Mouse (Mus musculus) neural tube, embryonic 11.5 days (tissue): Measurements from ENCODE around the gene Vps8. TPM values are rescaled to one million over a fixed set of nuclear protein-coding genes. Genes with fewer than 3 reads are reported as not detected.

Experiments
- ATAC-seq: fragments of 200-750 bp; cut with Nextera tagmentation; 2 replicates; pipeline ENCODE4 v1.8.0; 2017; ENCODE audit warnings: moderate number of reproducible peaks, mild to moderate bottlenecking, moderate TSS enrichment, moderate library complexity; ENCODE audit not compliant: insufficient read depth, low FRiP score, low TSS enrichment
- DNase-seq: peaks from one replicate; pipeline ENCODE4 v3.0.0-alpha.2; 2015; ENCODE audit warnings: low spot score
- H3K27ac ChIP-seq: fragments of 300-500 bp; sonication (generic); 2 replicates; pipeline ENCODE4 v1.5.1; 2014; ENCODE audit warnings: low read depth, mild to moderate bottlenecking, low read length
- H3K27me3 ChIP-seq: fragments of 300-500 bp; sonication (generic); 2 replicates; pipeline ENCODE4 v1.6.1; 2014; ENCODE audit warnings: mild to moderate bottlenecking, low read length, mixed read lengths; ENCODE audit not compliant: control insufficient read depth, insufficient read depth
- H3K36me3 ChIP-seq: fragments of 300-500 bp; sonication (generic); 2 replicates; pipeline ENCODE4 v1.6.1; 2014; ENCODE audit warnings: mild to moderate bottlenecking, low read length, moderate library complexity, mixed read lengths; ENCODE audit not compliant: control insufficient read depth, insufficient read depth
- H3K4me1 ChIP-seq: fragments of 300-500 bp; sonication (generic); 2 replicates; pipeline ENCODE4 v1.6.1; 2014; ENCODE audit warnings: low read length, mixed read lengths; ENCODE audit not compliant: control insufficient read depth, insufficient read depth
- H3K4me2 ChIP-seq: fragments of 300-500 bp; sonication (generic); 2 replicates; pipeline ENCODE4 v1.6.1; 2014; ENCODE audit warnings: low read depth, mild to moderate bottlenecking, moderate library complexity
- H3K4me3 ChIP-seq: fragments of 300-500 bp; sonication (generic); 2 replicates; pipeline ENCODE4 v1.5.1; 2014; ENCODE audit warnings: low read depth, low read length
- H3K9ac ChIP-seq: fragments of 300-500 bp; sonication (generic); 2 replicates; pipeline ENCODE4 v1.6.1; 2014; ENCODE audit warnings: mild to moderate bottlenecking, low read length
- H3K9me3 ChIP-seq: fragments of 300-500 bp; sonication (generic); 2 replicates; pipeline ENCODE4 v1.6.1; 2016; ENCODE audit warnings: low read length; ENCODE audit not compliant: control insufficient read depth
- WGBS: fragments of 180-500 bp; shearing (Covaris S2); extraction: QIAGEN DNeasy Blood & Tissue Kit; methylation state at CpG from one replicate; pipeline ENCODE4 v1.1.7; 2014; 5-methylcytosine and 5-hydroxymethylcytosine counted together
- polyA plus RNA-seq: library from polyadenylated mRNA; unstranded; fragments of >200 nt; fragmentation: Nextera tagmentation; extraction: Ambion mirVana; gene quantifications from 2 replicates; pipeline ENCODE4 v1.2.1, GENCODE M21; 2014

The Vps8 gene
- polyA plus RNA-seq, 1 experiment from 2014 or later = 30.8 TPM

- no peaks in the 10 kb centered on the region for H3K27me3 ChIP-seq
- 70% methylated on average over 3 of the region's 3 CpGs for WGBS
- H3K9ac ChIP-seq = no peak overlapping the region
- H3K4me3 ChIP-seq = no peak overlapping the region
- no peaks in the 10 kb centered on the region; the same call in 1 of the 2 replicates for H3K36me3 ChIP-seq
- H3K9me3 ChIP-seq = no peaks in the 10 kb centered on the region
- ATAC-seq (no peak), DNase-seq (no peak)
- no peaks in the 10 kb centered on the region for H3K4me1 ChIP-seq
- no peak overlapping the region for H3K4me2 ChIP-seq
- H3K27ac ChIP-seq = no peak overlapping the region
Measured at GRCm38 (mm10) chr16:21497627-21498026, 74.7 kb downstream of the Vps8 start.

GRCm38 (mm10) chr16:21498984-21499383 is 76.1 kb downstream of the Vps8 start:
- Histone ChIP-seq H3K4me2 (no peak overlapping the region), H3K36me3 (no peaks in the 10 kb centered on the region; the same call in 1 of the 2 replicates)
- WGBS = 95% methylated on average over 4 of the region's 4 CpGs

GRCm38 (mm10) chr16:21499656-21500055 is 76.7 kb downstream of the Vps8 start:
- H3K4me2 ChIP-seq = no peak overlapping the region
- no peak overlapping the region for H3K27ac ChIP-seq
- H3K4me3 ChIP-seq = no peak overlapping the region
- H3K27me3 ChIP-seq = no peaks in the 10 kb centered on the region
- H3K9me3 ChIP-seq = no peaks in the 10 kb centered on the region
- H3K4me1 ChIP-seq = no peaks in the 10 kb centered on the region
- WGBS = 76% methylated on average over 7 of the region's 7 CpGs
- ATAC-seq = no peak
- no peak for DNase-seq
- H3K9ac ChIP-seq = no peak overlapping the region
- no peaks in the 10 kb centered on the region; the same call in 1 of the 2 replicates for H3K36me3 ChIP-seq

More at GRCm38 (mm10) chr16:21498984-21499383, 76.1 kb downstream of the Vps8 start:
- no peak for ATAC-seq
- Histone ChIP-seq H3K9ac (no peak overlapping the region), H3K4me3 (no peak overlapping the region), H3K4me1 (no peaks in the 10 kb centered on the region), H3K27me3 (no peaks in the 10 kb centered on the region), H3K9me3 (no peaks in the 10 kb centered on the region), H3K27ac (no peak overlapping the region)
- no peak for DNase-seq

GRCm38 (mm10) chr16:21518833-21519232 is 95.9 kb downstream of the Vps8 start:
- Histone ChIP-seq H3K36me3 (no peaks in the 10 kb centered on the region), H3K9me3 (no peaks in the 10 kb centered on the region), H3K27me3 (no peaks in the 10 kb centered on the region), H3K27ac (no peak overlapping the region), H3K4me1 (no peaks in the 10 kb centered on the region), H3K4me3 (no peak overlapping the region), H3K4me2 (no peak overlapping the region), H3K9ac (no peak overlapping the region)
- DNase-seq (no peak), ATAC-seq (no peak)
- 93% methylated on average over 9 of the region's 9 CpGs for WGBS

- Histone ChIP-seq H3K36me3 (no peaks in the 10 kb centered on the region), H3K4me2 (no peak overlapping the region), H3K27me3 (no peaks in the 10 kb centered on the region), H3K9ac (no peak overlapping the region), H3K4me1 (no peaks in the 10 kb centered on the region), H3K4me3 (no peak overlapping the region), H3K9me3 (no peaks in the 10 kb centered on the region), H3K27ac (no peak overlapping the region)
- DNase-seq (no peak), ATAC-seq (no peak)
Measured at GRCm38 (mm10) chr16:21519785-21520184, 96.9 kb downstream of the Vps8 start.

GRCm38 (mm10) chr16:21523738-21524137 is 100.8 kb downstream of the Vps8 start:
- DNase-seq = no peak
- H3K36me3 ChIP-seq = no peaks in the 10 kb centered on the region; the same call in 1 of the 2 replicates
- H3K27ac ChIP-seq = no peak overlapping the region
- no peaks in the 10 kb centered on the region for H3K4me1 ChIP-seq
- H3K4me3 ChIP-seq = no peak overlapping the region
- WGBS = 85% methylated on average over 4 of the region's 4 CpGs
- no peaks in the 10 kb centered on the region for H3K9me3 ChIP-seq
- H3K27me3 ChIP-seq = no peaks in the 10 kb centered on the region
- no peak overlapping the region for H3K4me2 ChIP-seq
- ATAC-seq = no peak
- no peak overlapping the region for H3K9ac ChIP-seq

GRCm38 (mm10) chr16:21525376-21525775 is 102.5 kb downstream of the Vps8 start:
- WGBS = 86% methylated on average over 1 of the region's 1 CpGs
- no peaks in the 10 kb centered on the region for H3K4me1 ChIP-seq
- ATAC-seq (no peak), DNase-seq (no peak)
- H3K27me3 ChIP-seq = no peaks in the 10 kb centered on the region
- no peaks in the 10 kb centered on the region for H3K9me3 ChIP-seq
- no peak overlapping the region for H3K9ac ChIP-seq
- H3K27ac ChIP-seq = no peak overlapping the region
- no peaks in the 10 kb centered on the region; the same call in 1 of the 2 replicates for H3K36me3 ChIP-seq
- no peak overlapping the region for H3K4me3 ChIP-seq
- no peak overlapping the region for H3K4me2 ChIP-seq

- DNase-seq (no peak), ATAC-seq (no peak)
- WGBS = 92% methylated on average over 10 of the region's 10 CpGs
- H3K4me3 ChIP-seq = no peak overlapping the region
- H3K27ac ChIP-seq = no peak overlapping the region
- H3K4me2 ChIP-seq = no peak overlapping the region
- no peaks in the 10 kb centered on the region; the same call in 1 of the 2 replicates for H3K36me3 ChIP-seq
- H3K9ac ChIP-seq = no peak overlapping the region
- no peaks in the 10 kb centered on the region for H3K27me3 ChIP-seq
- H3K4me1 ChIP-seq = no peaks in the 10 kb centered on the region
- no peaks in the 10 kb centered on the region for H3K9me3 ChIP-seq
Measured at GRCm38 (mm10) chr16:21527271-21528007, 104.5 kb downstream of the Vps8 start.

GRCm38 (mm10) chr16:21533503-21533902 is 110.6 kb downstream of the Vps8 start:
- Histone ChIP-seq H3K27me3 (no peaks in the 10 kb centered on the region), H3K27ac (no peak overlapping the region), H3K9me3 (no peaks in the 10 kb centered on the region), H3K4me2 (no peak overlapping the region), H3K9ac (no peak overlapping the region), H3K36me3 (no peaks in the 10 kb centered on the region), H3K4me1 (no peaks in the 10 kb centered on the region), H3K4me3 (no peak overlapping the region)
- ATAC-seq (no peak), DNase-seq (no peak)
- WGBS = 88% methylated on average over 4 of the region's 4 CpGs
